Mouse (Mus musculus) heart, adult 11 months (tissue): ENCODE results near the gene Rnf128.

Experiments
- DNase-seq: peaks from one replicate; pipeline ENCODE4 v3.0.0; 2022

Gene Rnf128

DNA sequence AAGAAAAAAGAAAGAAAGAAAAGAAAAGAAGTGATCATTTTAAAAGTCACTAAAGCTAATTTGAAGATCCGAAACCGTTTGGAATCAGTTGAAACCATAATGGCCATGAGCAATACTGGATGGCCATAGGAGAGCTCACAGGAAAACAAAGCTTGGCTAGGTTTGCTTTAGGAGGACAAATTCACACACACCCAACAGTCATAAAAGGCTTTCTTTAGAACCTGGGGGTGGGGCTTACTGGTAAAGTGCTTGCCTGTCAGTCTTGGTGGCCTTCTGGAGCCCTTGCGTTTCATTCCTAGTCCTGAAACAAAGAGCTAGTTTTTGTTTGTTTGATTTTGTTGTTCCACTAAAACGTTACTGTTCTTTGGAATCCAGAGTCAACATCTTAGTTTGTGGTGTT is 71.6 kb downstream of the Rnf128 start:
- DNase-seq = no peak

DNA sequence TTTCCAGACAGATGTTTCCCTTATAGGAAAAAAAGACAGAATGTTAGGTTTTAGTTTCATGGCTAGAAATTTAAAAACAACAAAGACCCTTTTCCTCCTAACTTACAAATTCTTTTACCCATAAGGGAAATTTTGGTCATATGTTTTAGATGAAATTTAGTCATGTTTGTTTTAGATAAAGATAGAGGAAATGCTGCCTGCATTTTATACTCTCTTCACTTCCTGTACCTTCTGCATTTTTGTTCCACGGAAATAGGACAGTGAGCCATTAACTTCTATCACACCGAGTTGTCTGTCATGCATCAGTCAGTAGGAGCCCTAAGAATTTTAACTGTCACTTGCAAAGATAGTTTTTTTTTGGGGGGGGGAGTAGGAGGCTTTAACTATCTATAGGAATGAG is 76.6 kb downstream of the Rnf128 start:
- no peak for DNase-seq

DNA sequence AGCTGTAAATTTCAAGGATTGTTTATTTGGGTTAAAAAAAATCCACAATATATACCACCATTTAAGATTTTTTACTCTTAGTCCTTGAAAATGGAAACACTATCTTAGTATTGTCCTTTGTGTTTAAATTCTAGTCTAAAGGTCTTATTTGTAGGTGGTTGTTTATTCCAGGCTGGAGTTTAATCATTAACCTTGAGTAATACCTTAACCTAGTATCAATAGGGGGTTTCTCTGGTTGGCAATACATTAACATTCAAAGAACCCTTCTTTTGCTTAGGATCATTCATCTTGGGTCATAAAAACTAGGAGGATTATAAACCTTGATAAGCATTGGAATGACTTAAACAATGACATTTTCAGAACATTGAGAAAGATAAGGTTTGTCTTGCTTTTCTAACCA is 77.3 kb downstream of the Rnf128 start:
- DNase-seq = no peak

DNA sequence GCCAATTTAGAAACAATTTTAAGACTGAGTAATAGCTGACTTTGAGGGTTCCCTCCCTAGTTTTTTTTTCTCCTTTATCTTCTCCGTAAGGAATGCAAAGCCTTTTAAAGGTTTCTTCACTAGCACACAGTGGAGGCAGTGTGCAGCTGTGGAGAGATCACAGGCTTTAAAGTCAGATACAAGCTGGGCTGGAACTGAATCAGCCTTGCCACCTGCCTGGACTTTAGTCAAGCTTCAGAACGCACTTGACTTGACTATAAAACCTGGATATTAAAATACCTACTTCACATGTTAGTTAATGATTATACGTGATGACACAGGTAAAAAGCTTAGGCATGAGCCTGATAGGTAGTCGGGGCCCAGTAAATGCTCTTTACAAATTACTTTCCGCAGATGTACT is 89.1 kb downstream of the Rnf128 start:
- no peak for DNase-seq

DNA sequence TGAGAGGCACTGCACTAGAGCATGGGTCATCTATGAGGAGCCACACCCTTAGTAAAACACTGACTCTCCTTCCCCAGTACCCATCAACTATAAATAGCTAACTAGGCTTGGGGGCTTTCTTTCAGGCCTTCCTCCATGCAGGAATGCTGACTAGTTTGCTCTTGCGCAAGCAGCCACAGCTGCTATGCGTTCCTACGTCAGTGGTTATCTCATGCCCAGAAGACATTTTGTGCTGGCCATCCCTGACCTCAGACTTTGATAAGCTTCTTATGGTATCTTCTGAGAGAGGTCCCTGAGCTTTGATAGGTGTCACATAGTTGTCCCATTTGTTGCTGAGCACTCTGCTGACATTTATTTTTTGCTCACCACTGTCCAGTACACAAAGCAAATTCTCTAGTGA is 90.2 kb downstream of the Rnf128 start:
- DNase-seq = no peak

DNA sequence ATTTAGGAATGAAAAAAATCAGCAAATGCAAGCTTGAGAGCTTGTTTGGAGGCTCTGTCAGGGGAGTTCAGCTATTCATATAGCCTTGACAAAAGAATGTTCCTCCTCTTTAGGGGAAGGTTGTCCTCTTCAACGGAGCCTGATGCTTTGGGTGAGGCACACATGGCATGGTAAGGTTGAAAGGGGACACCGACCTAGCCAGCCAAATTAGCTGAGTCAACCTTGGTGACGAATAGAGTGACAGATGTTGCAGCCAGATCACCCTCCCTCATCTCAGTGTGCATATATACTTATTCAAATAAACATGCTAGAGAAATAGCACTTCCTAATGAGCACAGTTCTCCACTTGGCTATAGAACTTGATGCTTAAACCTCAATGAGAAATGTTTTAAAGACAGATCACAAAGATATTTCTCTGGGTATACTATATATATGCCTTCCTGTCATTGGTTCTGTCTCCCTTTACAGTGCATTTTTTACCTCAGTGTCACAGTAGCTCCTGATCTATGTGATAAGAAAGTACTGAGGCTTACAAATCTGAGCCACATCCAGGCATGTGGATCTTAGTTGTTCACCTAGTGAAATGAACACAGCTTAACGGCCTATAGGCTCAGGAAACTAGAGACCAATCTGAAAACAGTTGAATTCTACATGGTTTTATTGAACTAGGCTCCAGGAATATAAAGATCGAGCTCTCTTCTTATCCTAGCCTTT is 91.4 kb downstream of the Rnf128 start:
- no peak for DNase-seq

DNA sequence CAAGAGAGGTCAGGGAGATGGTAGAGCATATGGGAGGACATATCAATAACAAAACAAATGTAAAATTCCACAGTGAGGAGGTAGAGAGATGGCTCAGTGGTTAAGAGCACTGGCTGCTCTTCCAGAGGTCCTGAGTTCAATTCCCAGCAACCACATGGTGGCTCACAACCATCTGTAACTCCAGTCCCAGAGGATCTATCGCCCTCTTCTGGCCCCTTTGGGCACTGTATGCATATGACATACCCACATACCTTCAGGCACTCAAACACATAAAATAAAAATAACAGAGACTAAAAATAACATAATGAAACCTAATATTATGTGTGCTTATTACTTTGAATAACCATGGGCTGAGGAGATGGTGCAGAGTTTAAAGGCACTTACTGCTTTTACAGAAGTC is 99.0 kb downstream of the Rnf128 start:
- no peak for DNase-seq

DNA sequence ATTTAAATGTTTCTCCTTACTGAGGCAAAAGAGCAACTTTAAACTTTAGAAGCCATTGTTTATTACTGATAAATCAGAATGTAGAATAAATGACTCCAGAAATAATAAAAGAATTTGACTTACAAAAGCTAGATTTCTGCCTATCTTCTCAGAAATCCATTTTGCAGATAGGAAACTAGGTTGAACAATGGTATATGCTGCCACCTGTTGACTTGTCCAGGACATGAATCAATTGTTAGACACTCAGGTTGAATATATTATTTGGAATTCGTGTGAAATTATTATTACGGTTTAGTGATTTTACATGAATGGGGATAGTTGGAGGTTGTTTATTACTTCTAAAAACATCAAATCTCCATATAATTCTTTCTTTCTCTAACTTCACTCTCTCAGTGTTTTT is 102.7 kb downstream of the Rnf128 start:
- no peak for DNase-seq

DNA sequence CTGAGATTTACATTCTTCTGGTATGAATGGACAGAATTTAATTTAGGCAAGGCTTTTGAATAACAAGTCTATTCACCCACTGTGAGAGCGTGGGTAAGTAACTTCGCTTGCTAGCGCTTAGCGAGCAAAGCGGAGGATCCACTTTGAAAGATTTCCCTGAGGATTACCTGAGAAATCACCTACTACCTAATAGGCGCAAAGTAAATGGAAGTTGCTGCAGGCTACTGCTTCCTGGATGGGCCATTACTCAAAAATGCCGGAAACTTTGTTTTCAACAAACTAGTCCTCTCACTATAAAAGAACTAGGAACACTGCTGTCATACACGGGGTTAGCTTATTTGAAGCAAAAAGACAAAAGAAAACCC is 121.3 kb downstream of the Rnf128 start:
- no peak for DNase-seq

DNA sequence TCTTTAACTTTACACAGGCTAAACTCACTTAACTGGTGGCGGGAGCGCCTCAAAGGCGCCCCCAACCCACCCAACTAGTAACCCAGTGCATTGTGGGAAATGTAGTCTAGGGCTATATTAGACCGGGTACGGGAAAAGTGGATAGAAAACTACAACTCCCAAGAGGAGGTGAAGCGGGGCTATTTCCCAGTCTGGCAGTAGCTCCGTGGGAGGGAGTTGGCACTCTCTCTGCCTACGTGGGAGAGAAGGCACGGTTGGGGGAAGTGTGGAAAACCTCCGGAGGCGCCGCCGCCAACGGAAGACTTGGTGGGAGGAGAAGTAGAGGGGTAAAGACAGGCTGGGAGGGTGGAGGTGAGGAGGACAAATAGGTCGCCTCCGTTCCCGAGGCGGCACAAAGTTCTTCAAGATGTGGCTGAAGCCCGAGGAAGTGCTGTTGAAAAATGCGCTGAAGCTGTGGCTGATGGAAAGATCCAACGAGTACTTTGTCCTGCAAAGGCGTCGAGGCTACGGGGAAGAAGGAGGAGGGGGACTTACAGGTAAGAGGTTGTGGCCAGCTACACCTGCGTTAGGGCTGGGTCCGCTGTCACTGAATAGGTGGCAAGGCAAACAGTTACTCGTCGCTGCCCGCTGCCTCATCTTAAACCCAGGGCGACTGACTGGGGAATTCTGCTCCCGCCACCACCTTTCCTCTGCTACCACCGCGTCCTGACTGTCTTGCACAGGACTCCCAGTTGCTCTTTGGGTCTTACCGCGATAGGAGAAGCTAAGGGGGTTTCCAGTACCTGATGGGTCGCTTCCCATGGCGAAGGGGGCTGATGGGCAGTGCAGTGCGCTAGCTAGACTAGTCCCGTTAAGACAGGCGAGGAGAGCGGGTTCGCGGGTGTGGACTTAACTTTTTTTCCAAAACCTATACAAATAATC is 121.9 kb downstream of the Rnf128 start, which contains the start of gene Tbc1d8b:
TSS of gene Tbc1d8b (plus strand) at position 222 of the 921 bp plus-strand sequence.
- peak; percentile 99 for DNase-seq

DNA sequence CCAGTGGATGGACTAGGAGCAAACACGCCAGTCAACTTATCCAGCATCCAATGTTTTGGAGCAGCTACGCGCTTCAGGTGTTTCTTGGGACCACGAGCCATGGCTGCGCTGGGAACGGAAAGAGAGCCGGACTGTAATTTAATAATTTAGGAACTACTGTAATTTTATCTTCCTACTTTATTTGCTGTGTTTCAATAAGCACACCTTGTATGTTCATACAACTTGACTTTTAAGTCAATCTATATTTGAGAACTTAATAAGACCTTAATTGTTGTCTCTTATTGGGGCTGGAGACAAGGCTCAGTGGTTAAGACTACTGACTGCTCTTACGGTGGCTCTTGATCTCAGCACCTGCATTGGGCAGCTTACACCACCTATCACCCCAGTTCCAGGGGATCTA is 151.3 kb downstream of the Rnf128 start, which contains the start of gene Gm15013:
TSS of gene Gm15013 (minus strand) at position 101 of the 400 bp plus-strand sequence.
- no peak for DNase-seq

DNA sequence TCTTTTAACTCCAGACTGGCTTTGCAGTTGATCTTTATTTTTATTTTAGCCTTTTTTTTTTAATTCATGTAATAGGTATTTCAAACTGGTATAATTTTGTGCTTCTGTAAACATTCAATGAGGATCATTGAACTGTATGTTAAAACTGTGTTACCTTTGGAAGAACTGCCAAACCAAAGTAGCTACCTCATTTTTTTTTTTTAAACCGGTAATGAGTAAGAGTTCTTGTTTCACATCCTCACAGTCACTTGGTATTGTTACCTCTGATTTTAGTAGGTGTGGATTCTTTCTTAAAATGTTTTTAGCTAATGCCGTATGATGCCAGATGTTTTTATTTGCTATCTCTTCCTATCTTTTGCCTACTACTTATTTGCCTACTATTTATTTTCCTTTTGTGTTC is 159.2 kb downstream of the Rnf128 start:
- DNase-seq = no peak
